Mouse (Mus musculus) hindbrain, embryonic 13.5 days (tissue): ENCODE measurements around the gene Bicd2. TPM values are rescaled to one million over a fixed set of nuclear protein-coding genes. Genes with fewer than 3 reads are reported as not detected.

Experiments
- ATAC-seq: fragments of 200-750 bp; cut with Nextera tagmentation; 2 replicates; pipeline ENCODE4 v1.8.0; 2017; ENCODE audit warnings: moderate TSS enrichment; ENCODE audit not compliant: low FRiP score
- H3K27ac ChIP-seq: fragments of 300-500 bp; sonication (generic); 2 replicates; pipeline ENCODE4 v1.5.1; 2015; ENCODE audit warnings: inconsistent platforms, mild to moderate bottlenecking, moderate library complexity
- H3K27me3 ChIP-seq: fragments of 300-500 bp; sonication (generic); 2 replicates; pipeline ENCODE4 v1.6.1; 2015; ENCODE audit warnings: mild to moderate bottlenecking, inconsistent platforms
- H3K36me3 ChIP-seq: fragments of 300-500 bp; sonication (generic); 2 replicates; pipeline ENCODE4 v1.6.1; 2015; ENCODE audit warnings: mild to moderate bottlenecking, inconsistent platforms
- H3K4me1 ChIP-seq: fragments of 300-500 bp; sonication (generic); replicated peaks from 2 replicates; pipeline ENCODE4 v1.6.1; 2015; ENCODE audit warnings: inconsistent platforms
- H3K4me2 ChIP-seq: fragments of 300-500 bp; sonication (generic); 2 replicates; pipeline ENCODE4 v1.6.1; 2015; ENCODE audit warnings: inconsistent platforms, mild to moderate bottlenecking, moderate library complexity
- H3K4me3 ChIP-seq: fragments of 300-500 bp; sonication (generic); 2 replicates; pipeline ENCODE4 v1.5.1; 2015; ENCODE audit warnings: mild to moderate bottlenecking, inconsistent platforms
- H3K9ac ChIP-seq: fragments of 300-500 bp; sonication (generic); 2 replicates; pipeline ENCODE4 v1.6.1; 2015; ENCODE audit warnings: mild to moderate bottlenecking, inconsistent platforms
- H3K9me3 ChIP-seq: fragments of 300-500 bp; sonication (generic); 2 replicates; pipeline ENCODE4 v1.6.1; 2016; ENCODE audit warnings: inconsistent platforms
- WGBS: fragments of 180-500 bp; shearing (Covaris S2); methylation state at CpG from one replicate; pipeline ENCODE4 v1.1.7; 2015; 5-methylcytosine and 5-hydroxymethylcytosine counted together
- polyA plus RNA-seq: library from polyadenylated mRNA; unstranded; fragments of >200 nt; fragmentation: Nextera tagmentation; extraction: Ambion mirVana; gene quantifications from 2 replicates; pipeline ENCODE4 v1.2.1, GENCODE M21; 2015

Bicd2 gene
- polyA plus RNA-seq, 1 experiment from 2014 or later, result 28.2 TPM

DNA sequence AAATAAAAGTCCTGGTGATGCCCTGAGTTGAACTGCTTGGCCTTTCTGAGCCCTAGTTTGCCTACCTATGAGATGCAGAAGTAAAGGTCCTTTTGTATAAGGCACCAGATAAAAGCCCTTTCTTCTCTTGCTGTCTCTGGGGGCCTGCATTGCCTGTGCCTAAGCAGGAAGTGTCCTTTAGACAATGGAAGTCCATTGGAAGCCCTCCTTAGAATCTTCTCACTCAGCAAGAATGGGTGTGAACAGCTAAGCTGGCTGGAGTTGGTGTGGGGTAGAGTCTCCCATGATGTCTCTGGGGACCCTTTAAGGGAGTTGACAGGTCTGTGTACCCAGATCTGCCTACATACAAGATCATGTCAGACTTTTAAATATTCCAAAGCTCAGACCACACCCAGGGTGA lies 12.0 kb downstream of the Bicd2 start:
- ATAC-seq, result no peak
- H3K27ac ChIP-seq, result peak overlapping the region; percentile 69

DNA sequence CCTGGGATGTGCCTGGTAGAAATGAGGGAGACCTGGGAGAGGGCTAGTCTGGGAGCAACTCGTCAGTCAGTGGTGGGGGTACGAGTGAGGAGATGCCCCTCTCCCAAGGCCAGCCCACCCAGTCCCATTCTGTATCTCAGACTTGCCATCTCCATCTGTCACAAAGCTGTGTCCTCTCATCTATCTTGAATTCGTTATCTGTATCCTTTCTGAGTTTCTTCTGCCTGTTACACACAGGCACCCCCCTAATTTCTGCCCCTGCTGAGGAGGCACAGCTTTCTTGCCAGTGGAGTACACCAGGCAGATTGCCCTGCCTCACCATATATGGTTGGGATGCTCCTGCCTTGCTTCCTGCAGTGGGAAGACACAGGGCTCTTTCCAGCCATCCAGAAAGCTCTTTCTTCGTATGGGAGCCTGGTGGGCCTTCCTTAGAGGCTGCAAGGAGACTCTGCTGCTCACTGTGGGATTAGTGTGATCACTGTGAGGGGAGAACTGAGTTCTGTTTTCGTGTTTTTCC lies 12.7 kb downstream of the Bicd2 start:
- no peaks in the 10 kb centered on the region for H3K9me3 ChIP-seq
- H3K4me2 ChIP-seq, result no peak overlapping the region
- H3K4me3 ChIP-seq, result no peak overlapping the region
- H3K4me1 ChIP-seq, result peaks cover 46% of the 10 kb centered on the region
- no peak overlapping the region for H3K9ac ChIP-seq
- no peak overlapping the region for H3K27ac ChIP-seq
- no peak for ATAC-seq
- no peaks in the 10 kb centered on the region for H3K27me3 ChIP-seq
- 75% methylated on average over 5 of the region's 5 CpGs for WGBS
- H3K36me3 ChIP-seq, result peaks cover 14% of the 10 kb centered on the region; the same call in 1 of the 2 replicates

More for the DNA sequence above, 12.0 kb downstream of the Bicd2 start:
- Histone ChIP-seq H3K9me3 (no peaks in the 10 kb centered on the region), H3K4me1 (peaks cover 51% of the 10 kb centered on the region), H3K4me2 (no peak overlapping the region), H3K9ac (no peak overlapping the region), H3K27me3 (no peaks in the 10 kb centered on the region), H3K4me3 (no peak overlapping the region), H3K36me3 (peaks cover 14% of the 10 kb centered on the region; the same call in 1 of the 2 replicates)

DNA sequence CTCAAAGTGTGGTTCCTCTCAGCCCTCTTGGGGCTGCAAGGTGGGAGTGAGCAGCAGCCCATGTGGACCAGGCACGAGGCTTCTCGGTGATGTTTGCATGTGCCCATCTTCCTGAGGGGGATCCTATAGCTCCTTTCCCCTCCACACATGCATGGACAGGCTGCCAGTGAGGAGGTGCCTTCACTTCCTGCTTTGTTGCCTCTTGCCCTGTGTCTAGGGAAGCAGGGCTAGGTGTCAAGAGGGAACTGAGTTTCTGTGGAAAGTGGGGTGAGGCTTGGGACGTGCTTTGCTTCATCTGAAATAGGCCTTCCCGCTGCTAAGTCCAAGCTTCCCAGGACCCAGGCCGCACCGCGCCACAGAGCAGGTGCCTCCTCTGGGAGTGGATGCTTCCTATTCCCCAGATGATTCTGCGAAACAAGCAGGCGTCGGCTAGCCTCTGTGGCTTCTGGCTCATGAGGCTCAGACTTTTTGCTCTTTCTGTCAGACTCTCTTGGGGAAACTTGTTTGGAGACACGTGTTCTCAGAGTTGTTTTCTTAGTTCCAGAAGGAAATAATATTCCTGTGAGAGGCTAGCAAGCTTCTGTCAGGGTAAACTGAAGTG lies 14.2 kb downstream of the Bicd2 start:
- H3K27me3 ChIP-seq, result no peaks in the 10 kb centered on the region
- H3K4me3 ChIP-seq, result no peak overlapping the region
- H3K27ac ChIP-seq, result peak overlapping the region; percentile 44; the same call in 1 of the 2 replicates
- ATAC-seq, result no peak
- no peak overlapping the region for H3K9ac ChIP-seq
- H3K4me2 ChIP-seq, result no peak overlapping the region
- no peaks in the 10 kb centered on the region for H3K9me3 ChIP-seq
- WGBS, result 83% methylated on average over 11 of the region's 11 CpGs
- peaks cover 14% of the 10 kb centered on the region; the same call in 1 of the 2 replicates for H3K36me3 ChIP-seq
- H3K4me1 ChIP-seq, result peaks cover 42% of the 10 kb centered on the region

DNA sequence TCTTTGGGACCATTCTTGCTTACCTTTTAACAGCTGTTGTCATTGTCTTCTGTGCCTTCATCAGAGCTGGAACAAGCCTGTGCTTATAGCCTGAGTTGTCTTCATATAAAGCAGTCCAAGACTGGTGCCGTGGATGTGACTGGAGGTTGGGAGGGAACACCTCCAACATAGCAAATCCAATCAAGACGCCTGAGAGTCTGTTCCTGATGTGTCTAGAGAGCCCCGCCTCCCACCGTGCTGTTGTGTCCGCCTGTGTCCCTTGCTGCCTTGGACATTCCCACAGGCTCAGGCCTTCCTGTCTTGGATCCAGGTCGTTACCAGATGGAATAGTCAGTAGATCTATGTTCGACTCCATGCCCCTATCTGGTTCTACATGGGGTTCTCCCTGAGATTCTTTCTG lies 14.7 kb downstream of the Bicd2 start:
- no peak overlapping the region for H3K9ac ChIP-seq
- 83% methylated on average over 7 of the region's 7 CpGs for WGBS
- no peak overlapping the region for H3K4me2 ChIP-seq
- peaks cover 44% of the 10 kb centered on the region for H3K4me1 ChIP-seq
- no peaks in the 10 kb centered on the region for H3K27me3 ChIP-seq
- ATAC-seq, result no peak
- H3K9me3 ChIP-seq, result no peaks in the 10 kb centered on the region
- no peak overlapping the region for H3K4me3 ChIP-seq
- no peak overlapping the region for H3K27ac ChIP-seq
- H3K36me3 ChIP-seq, result peaks cover 14% of the 10 kb centered on the region; the same call in 1 of the 2 replicates

DNA sequence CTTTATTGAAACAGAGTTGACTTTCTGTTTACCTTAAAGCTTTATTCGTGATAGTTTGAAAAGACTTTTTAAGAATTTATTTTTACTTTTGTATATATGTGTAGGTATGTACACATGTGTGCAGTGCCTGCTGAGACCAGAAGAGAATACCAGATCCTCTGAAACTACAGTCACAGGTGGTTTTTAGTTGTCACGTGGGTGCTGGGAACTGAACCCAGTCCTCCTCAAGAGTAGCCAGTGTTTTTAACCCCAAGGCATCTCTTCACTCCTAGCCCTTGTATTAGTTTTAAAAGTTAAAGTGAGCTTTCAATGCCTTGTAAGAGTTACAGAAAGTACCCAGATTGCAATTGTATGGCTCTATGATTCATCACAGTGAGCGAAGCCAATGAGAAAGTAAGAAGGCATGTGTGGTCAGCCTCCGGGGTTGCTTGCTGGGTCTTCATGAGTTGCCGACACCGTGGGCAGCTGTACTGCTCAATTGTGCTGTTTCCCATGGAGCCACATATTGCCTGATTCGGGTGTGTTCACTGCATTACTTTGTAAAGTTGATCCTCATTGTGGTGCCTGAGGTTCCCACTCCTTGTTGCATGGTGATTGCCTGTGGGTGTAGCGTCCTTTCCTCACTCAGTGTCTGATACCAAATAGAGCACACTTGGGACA lies 16.1 kb downstream of the Bicd2 start:
- no peaks in the 10 kb centered on the region for H3K9me3 ChIP-seq
- no peak for ATAC-seq
- H3K4me3 ChIP-seq, result no peak overlapping the region
- peaks cover 14% of the 10 kb centered on the region; the same call in 1 of the 2 replicates for H3K36me3 ChIP-seq
- no peak overlapping the region for H3K9ac ChIP-seq
- H3K27ac ChIP-seq, result no peak overlapping the region
- peaks cover 39% of the 10 kb centered on the region for H3K4me1 ChIP-seq
- 95% methylated on average over 8 of the region's 8 CpGs for WGBS
- H3K27me3 ChIP-seq, result no peaks in the 10 kb centered on the region
- H3K4me2 ChIP-seq, result no peak overlapping the region

DNA sequence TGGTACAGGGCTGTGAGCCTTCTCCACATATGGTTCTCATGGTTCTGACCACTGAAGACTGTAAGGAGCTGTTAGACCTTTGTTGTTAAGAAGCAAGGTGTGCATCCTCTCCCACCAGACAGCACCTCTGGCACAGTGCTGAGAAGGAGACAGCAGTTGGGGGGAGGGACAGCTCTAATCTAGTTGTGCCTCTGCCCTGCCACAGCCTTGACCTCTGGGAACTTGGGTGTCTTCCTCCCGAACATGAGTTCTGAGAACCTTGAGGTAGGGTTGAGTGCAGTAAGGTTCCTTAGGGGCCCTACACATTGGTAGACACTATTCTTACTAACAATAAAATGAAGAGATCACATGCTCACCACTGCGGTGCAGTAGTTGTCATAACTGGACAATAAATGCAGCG lies 16.8 kb downstream of the Bicd2 start:
- H3K9ac ChIP-seq, result no peak overlapping the region
- H3K4me3 ChIP-seq, result no peak overlapping the region
- H3K27ac ChIP-seq, result no peak overlapping the region
- ATAC-seq, result no peak
- no peaks in the 10 kb centered on the region for H3K27me3 ChIP-seq
- peaks cover 14% of the 10 kb centered on the region; the same call in 1 of the 2 replicates for H3K36me3 ChIP-seq
- H3K4me1 ChIP-seq, result peaks cover 38% of the 10 kb centered on the region
- 96% methylated on average over 3 of the region's 3 CpGs for WGBS
- H3K4me2 ChIP-seq, result no peak overlapping the region
- no peaks in the 10 kb centered on the region for H3K9me3 ChIP-seq

DNA sequence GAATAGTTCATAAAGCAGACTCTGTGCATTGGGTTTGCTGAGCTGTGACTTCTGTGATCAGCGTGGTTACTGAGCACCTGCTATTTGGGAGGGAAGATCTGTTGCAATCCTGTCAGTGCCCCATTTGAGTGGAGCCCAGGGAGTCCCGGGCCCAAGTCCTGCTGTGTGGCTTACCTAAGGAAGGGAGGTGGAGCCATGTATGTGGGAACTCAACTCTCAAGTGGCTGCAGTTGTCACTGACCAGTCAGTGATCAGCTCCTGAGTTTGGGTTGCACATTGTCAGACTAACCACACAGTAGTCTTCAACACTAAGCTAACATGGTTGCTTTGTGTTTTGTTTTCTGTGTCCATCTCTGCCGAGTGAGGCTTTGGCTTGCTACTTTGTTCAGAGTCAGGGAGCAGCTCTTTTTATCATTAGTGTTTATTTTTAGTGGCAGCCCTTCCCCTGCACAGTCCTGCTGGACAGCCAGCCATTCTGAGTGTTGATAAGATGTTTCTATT lies 19.6 kb downstream of the Bicd2 start:
- Histone ChIP-seq H3K27ac (no peak overlapping the region), H3K4me3 (no peak overlapping the region), H3K27me3 (no peaks in the 10 kb centered on the region), H3K4me1 (peaks cover 27% of the 10 kb centered on the region), H3K36me3 (peaks cover 14% of the 10 kb centered on the region; the same call in 1 of the 2 replicates), H3K4me2 (no peak overlapping the region), H3K9ac (no peak overlapping the region), H3K9me3 (no peaks in the 10 kb centered on the region)
- WGBS, result 48% methylated on average over 3 of the region's 3 CpGs
- ATAC-seq, result no peak

DNA sequence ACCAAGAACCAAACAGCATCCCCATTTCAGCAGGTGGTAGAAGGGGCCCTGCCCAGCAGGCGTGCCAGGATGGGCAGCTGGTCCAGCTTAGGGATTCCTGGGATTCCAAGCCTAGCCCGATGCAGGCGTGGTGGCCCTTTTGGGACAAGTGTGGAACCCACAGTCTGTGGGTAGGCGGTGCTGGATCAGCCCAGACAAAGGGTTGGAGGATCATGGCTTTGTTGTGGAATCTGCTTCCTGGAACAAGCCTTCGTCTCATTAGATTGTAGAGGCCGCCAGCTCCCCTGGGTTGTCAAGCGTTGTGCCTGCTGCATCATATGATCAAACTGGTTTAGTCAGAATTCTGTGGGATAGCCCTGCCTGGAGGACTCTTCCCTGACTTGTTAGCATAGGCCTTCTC lies 21.0 kb downstream of the Bicd2 start:
- Histone ChIP-seq H3K27ac (0 out of 2 replicates have a peak overlapping the region, but pooled peaks have one; percentile 24), H3K27me3 (no peaks in the 10 kb centered on the region), H3K9me3 (no peaks in the 10 kb centered on the region), H3K4me3 (no peak overlapping the region), H3K4me2 (no peak overlapping the region), H3K36me3 (0 out of 2 replicates have a peak, but pooled peaks cover 2% of the 10 kb centered on the region), H3K4me1 (peaks cover 29% of the 10 kb centered on the region), H3K9ac (no peak overlapping the region)
- WGBS, result 73% methylated on average over 7 of the region's 7 CpGs
- no peak for ATAC-seq

DNA sequence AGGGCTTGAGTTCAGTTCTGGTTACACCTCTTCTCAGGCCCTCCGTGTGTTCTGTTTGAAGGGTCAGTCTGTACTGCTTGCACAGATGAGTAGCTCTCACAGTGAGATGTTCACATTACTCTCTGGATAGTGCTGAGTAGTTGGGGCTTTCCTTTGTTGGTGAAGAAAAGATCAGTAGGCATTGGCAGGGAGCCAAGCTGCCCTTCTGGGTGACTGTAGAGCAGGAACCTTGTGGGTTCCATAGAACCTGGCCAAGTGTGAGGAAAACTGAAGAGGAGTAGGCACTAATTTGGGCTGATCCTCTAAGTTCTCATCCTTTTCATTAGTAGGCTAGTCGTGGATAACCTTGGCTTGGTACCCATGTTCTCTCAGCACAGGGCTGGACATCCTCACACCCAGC lies 21.4 kb downstream of the Bicd2 start:
- Histone ChIP-seq H3K9ac (no peak overlapping the region), H3K4me3 (no peak overlapping the region), H3K9me3 (no peaks in the 10 kb centered on the region), H3K27ac (0 out of 2 replicates have a peak overlapping the region, but pooled peaks have one; percentile 24), H3K4me1 (peaks cover 30% of the 10 kb centered on the region), H3K4me2 (no peak overlapping the region), H3K36me3 (no peaks in the 10 kb centered on the region), H3K27me3 (no peaks in the 10 kb centered on the region)
- WGBS, result 66% methylated on average over 2 of the region's 2 CpGs
- ATAC-seq, result no peak

DNA sequence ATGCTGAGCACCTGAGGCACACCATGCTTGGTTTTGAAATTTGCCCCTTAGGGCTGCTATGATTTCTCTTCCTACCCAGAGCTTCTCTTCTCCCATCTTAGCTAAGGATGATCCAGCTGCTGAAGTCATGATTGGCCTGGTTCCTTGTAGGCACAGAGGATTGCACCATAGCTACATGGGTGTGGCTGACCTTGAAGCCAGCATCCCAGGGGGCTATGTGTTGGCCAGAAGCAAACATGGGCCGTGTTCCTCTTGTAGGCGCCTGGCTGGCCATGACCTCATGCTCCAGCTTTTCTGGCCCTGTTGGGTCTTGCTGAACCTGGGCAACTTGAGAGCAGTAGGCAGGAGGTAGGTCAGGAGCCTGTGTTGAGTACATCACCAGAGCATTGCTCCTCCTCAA lies 23.3 kb downstream of the Bicd2 start:
- Histone ChIP-seq H3K9ac (no peak overlapping the region), H3K27me3 (no peaks in the 10 kb centered on the region), H3K4me1 (peaks cover 34% of the 10 kb centered on the region), H3K4me3 (no peak overlapping the region), H3K36me3 (peaks cover 7% of the 10 kb centered on the region), H3K27ac (no peak overlapping the region), H3K4me2 (no peak overlapping the region), H3K9me3 (no peaks in the 10 kb centered on the region)
- no peak for ATAC-seq
- 84% methylated on average over 2 of the region's 2 CpGs for WGBS

DNA sequence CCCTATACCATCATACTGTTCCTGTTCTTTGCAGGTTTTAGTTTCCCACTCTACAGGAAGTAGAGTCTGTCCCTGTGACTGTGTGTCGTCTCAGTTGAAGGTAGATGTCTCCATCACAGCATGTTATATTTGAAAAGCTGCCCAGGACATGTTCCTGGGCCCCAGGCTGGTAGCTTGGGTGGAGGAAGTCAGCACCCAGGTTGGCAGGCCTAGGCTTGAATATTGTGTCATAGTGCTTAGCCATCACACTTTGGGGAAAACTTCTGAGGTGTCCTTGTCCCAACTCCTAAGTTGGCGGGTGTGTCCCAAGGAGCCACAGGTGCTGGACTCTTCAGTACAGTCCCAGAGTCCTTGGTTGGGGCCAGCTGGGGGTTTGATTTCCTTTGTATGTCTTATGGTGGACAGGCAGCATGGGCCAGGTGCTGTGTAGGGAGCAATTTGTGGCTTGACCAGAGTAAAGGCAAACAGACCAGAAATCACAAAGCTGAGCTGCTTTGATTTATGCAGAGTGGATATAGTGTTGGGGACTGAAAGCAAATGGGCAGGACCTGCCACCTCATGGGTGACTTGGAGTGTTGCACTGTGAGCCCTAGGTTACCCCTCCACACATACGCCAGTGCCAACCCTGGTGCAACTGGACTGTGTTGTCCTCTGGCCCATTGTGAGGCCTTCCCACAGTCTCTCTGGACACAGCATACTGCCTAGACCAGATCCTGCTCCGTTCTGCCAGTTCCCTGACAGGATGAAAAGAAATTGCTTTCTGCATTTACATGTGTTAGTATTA lies 26.5 kb downstream of the Bicd2 start:
- H3K9ac ChIP-seq, result no peak overlapping the region
- no peak overlapping the region for H3K27ac ChIP-seq
- no peak overlapping the region for H3K4me3 ChIP-seq
- H3K4me2 ChIP-seq, result no peak overlapping the region
- ATAC-seq, result no peak
- H3K27me3 ChIP-seq, result no peaks in the 10 kb centered on the region
- H3K4me1 ChIP-seq, result peaks cover 31% of the 10 kb centered on the region
- 83% methylated on average over 4 of the region's 4 CpGs for WGBS
- H3K9me3 ChIP-seq, result no peaks in the 10 kb centered on the region
- peaks cover 38% of the 10 kb centered on the region for H3K36me3 ChIP-seq

DNA sequence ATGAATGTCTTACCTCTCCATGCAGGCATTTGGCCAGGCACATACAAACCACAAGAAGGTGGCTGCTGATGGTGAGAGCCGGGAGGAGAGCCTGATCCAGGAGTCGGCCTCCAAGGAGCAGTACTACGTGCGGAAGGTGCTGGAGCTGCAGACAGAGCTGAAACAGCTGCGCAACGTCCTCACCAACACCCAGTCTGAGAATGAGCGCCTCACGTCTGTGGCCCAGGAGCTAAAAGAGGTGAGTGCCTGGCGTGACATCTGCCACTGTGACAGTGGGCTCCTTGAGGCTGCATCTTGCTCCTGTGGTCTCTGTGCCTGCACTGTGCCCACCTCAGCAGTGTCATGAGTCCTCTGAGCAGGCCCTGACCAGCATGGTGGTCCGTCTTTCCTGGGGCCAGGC lies 28.0 kb downstream of the Bicd2 start:
- Histone ChIP-seq H3K9ac (no peak overlapping the region), H3K27me3 (no peaks in the 10 kb centered on the region), H3K27ac (no peak overlapping the region), H3K36me3 (peaks cover 39% of the 10 kb centered on the region), H3K9me3 (no peaks in the 10 kb centered on the region), H3K4me3 (no peak overlapping the region), H3K4me2 (no peak overlapping the region), H3K4me1 (peaks cover 28% of the 10 kb centered on the region)
- 93% methylated on average over 10 of the region's 10 CpGs for WGBS
- ATAC-seq, result no peak
